Mouse (Mus musculus): ENCODE measurements around the gene Itga7. TPM values are rescaled to one million over a fixed set of nuclear protein-coding genes. Genes with fewer than 3 reads are reported as not detected.

Gene Itga7
- polyA plus RNA-seq, 1 experiment from 2014 or later, result 0.17 TPM

Other genes with a start within 250 kb of the Itga7 start
- 34.2 and 34.7 TPM in 2 replicates for gene Rab5b, start 237.6 kb upstream of the Itga7 start, polyA plus RNA-seq (2016; fragmentation: Nextera tagmentation; extraction: Ambion mirVana)
- gene Pmel, start 229.6 kb upstream of the Itga7 start, polyA plus RNA-seq (2016; fragmentation: Nextera tagmentation; extraction: Ambion mirVana), result 0.36 and 0.43 TPM in 2 replicates
- gene Cdk2, start 228.8 kb upstream of the Itga7 start, polyA plus RNA-seq (2016; fragmentation: Nextera tagmentation; extraction: Ambion mirVana), result 82.8 and 84.9 TPM in 2 replicates
- gene Dgka, start 189.0 kb upstream of the Itga7 start, polyA plus RNA-seq (2016; fragmentation: Nextera tagmentation; extraction: Ambion mirVana), result 2.8 TPM in 2 replicates
- 25.8 and 26.8 TPM in 2 replicates for gene Pym1, start 185.9 kb upstream of the Itga7 start, polyA plus RNA-seq (2016; fragmentation: Nextera tagmentation; extraction: Ambion mirVana)
- 5.5 and 6.8 TPM in 2 replicates for gene Mmp19, start 142.9 kb upstream of the Itga7 start, polyA plus RNA-seq (2016; fragmentation: Nextera tagmentation; extraction: Ambion mirVana)
- 27.9 and 29.1 TPM in 2 replicates for gene Dnajc14, start 129.8 kb upstream of the Itga7 start, polyA plus RNA-seq (2016; fragmentation: Nextera tagmentation; extraction: Ambion mirVana)
- 3.7 and 3.9 TPM in 2 replicates for gene Tmem198b, start 129.4 kb upstream of the Itga7 start, polyA plus RNA-seq (2016; fragmentation: Nextera tagmentation; extraction: Ambion mirVana)
- gene Sarnp, start 116.5 kb upstream of the Itga7 start, polyA plus RNA-seq (2016; fragmentation: Nextera tagmentation; extraction: Ambion mirVana), result 154 and 161 TPM in 2 replicates
- 82.5 and 85.8 TPM in 2 replicates for gene Ormdl2, start 112.2 kb upstream of the Itga7 start, polyA plus RNA-seq (2016; fragmentation: Nextera tagmentation; extraction: Ambion mirVana)
- gene Gdf11, start 42.1 kb upstream of the Itga7 start, polyA plus RNA-seq (2016; fragmentation: Nextera tagmentation; extraction: Ambion mirVana), result 1.8 and 1.9 TPM in 2 replicates
- gene Cd63, start 32.8 kb upstream of the Itga7 start, polyA plus RNA-seq (2016; fragmentation: Nextera tagmentation; extraction: Ambion mirVana), result 127 and 129 TPM in 2 replicates
- 8.2 and 9.0 TPM in 2 replicates for gene Rdh5, start 10.9 kb upstream of the Itga7 start, polyA plus RNA-seq (2016; fragmentation: Nextera tagmentation; extraction: Ambion mirVana)
- 82.5 and 83.0 TPM in 2 replicates for gene Bloc1s1, start 9.8 kb upstream of the Itga7 start, polyA plus RNA-seq (2016; fragmentation: Nextera tagmentation; extraction: Ambion mirVana)
- not detected in 2 replicates for gene Mettl7b, start 27.2 kb downstream of the Itga7 start, polyA plus RNA-seq (2016; fragmentation: Nextera tagmentation; extraction: Ambion mirVana)
- not detected in 2 replicates for gene Olfr9, start 55.6 kb downstream of the Itga7 start, polyA plus RNA-seq (2016; fragmentation: Nextera tagmentation; extraction: Ambion mirVana)
- gene Olfr763, start 77.0 kb downstream of the Itga7 start, polyA plus RNA-seq (2016; fragmentation: Nextera tagmentation; extraction: Ambion mirVana), result not detected in 2 replicates
- gene Olfr764-ps1, start 106.1 kb downstream of the Itga7 start, polyA plus RNA-seq (2016; fragmentation: Nextera tagmentation; extraction: Ambion mirVana), result not detected in 2 replicates
- not detected in 2 replicates for gene Olfr765, start 116.2 kb downstream of the Itga7 start, polyA plus RNA-seq (2016; fragmentation: Nextera tagmentation; extraction: Ambion mirVana)
- not detected in 2 replicates for gene Olfr766-ps1, start 135.2 kb downstream of the Itga7 start, polyA plus RNA-seq (2016; fragmentation: Nextera tagmentation; extraction: Ambion mirVana)
- not detected in 2 replicates for gene Olfr767, start 149.1 kb downstream of the Itga7 start, polyA plus RNA-seq (2016; fragmentation: Nextera tagmentation; extraction: Ambion mirVana)
- not detected in 2 replicates for gene Olfr768, start 165.6 kb downstream of the Itga7 start, polyA plus RNA-seq (2016; fragmentation: Nextera tagmentation; extraction: Ambion mirVana)
- not detected in 2 replicates for gene Olfr769, start 184.0 kb downstream of the Itga7 start, polyA plus RNA-seq (2016; fragmentation: Nextera tagmentation; extraction: Ambion mirVana)
- not detected in 2 replicates for gene Olfr770, start 205.2 kb downstream of the Itga7 start, polyA plus RNA-seq (2016; fragmentation: Nextera tagmentation; extraction: Ambion mirVana)
- not detected in 2 replicates for gene Olfr771, start 230.9 kb downstream of the Itga7 start, polyA plus RNA-seq (2016; fragmentation: Nextera tagmentation; extraction: Ambion mirVana)
- not detected in 2 replicates for gene Olfr772, start 244.1 kb downstream of the Itga7 start, polyA plus RNA-seq (2016; fragmentation: Nextera tagmentation; extraction: Ambion mirVana)

Measured in liver, embryonic 12.5 days (tissue).